In genomic region chr1:171346095-171346450, GRCm38 (mm10) we compare ENCODE assay signal across 8 mouse cellular contexts. TPM values are rescaled to one million over a fixed set of nuclear protein-coding genes. Genes with fewer than 3 reads are reported as not detected.
DNase-seq lines count a peak whose midpoint lies in the region; ATAC-seq and TF ChIP-seq lines count a peak whose summit lies in the region.

No protein-coding gene starts in this region.

- H3K36me3 ChIP-seq in heart, embryonic 13.5 days = peaks cover 38% of the 10 kb centered on the region
- peaks cover 6 to 20% of the 10 kb centered on the region in 2 experiments for H3K36me3 ChIP-seq in MEL (ENCODE audit: control insufficient read depth in 1 of 2, insufficient read depth in 2 of 2, low read length in 2 of 2)
- H3K36me3 ChIP-seq in liver, embryonic 15.5 days (replicated peaks) = peaks cover 26% of the 10 kb centered on the region

- peaks cover 55% of the 10 kb centered on the region for H3K79me2 ChIP-seq in MEL (ENCODE audit: control insufficient read depth, insufficient read depth, low read length, poor library complexity)

- H3K9me3 ChIP-seq in heart, embryonic 13.5 days = peaks cover 6% of the 10 kb centered on the region; the same call in 1 of the 2 replicates
- no peaks in the 10 kb centered on the region for H3K9me3 ChIP-seq in MEL (replicated peaks; ENCODE audit: insufficient read depth, low read length)
- H3K9me3 ChIP-seq in liver, embryonic 15.5 days (replicated peaks) = no peaks in the 10 kb centered on the region

- H3K4me1 ChIP-seq in heart, embryonic 13.5 days = peaks cover 35% of the 10 kb centered on the region
- peaks cover 6 to 15% of the 10 kb centered on the region in 2 experiments; a peak in 3 of 4 replicates for H3K4me1 ChIP-seq in MEL (ENCODE audit: control insufficient read depth in 1 of 2, insufficient read depth in 2 of 2, low read length in 2 of 2)
- peaks cover 32% of the 10 kb centered on the region for H3K4me1 ChIP-seq in liver, embryonic 15.5 days (replicated peaks)

- no peak for DNase-seq in heart, postnatal 14 days
- peak; percentile 57 for DNase-seq in MEL (ENCODE audit: low read depth, low spot score)
- peak; percentile 23 for DNase-seq in yolk sac, embryonic 10.5 days (ENCODE audit: low spot score)
- no peak for DNase-seq in frontal cortex, postnatal 10 days (ENCODE audit: low spot score in 2 of 2)
- no peak for DNase-seq in gastrocnemius, adult 18-20 months (ENCODE audit: low spot score)

- ATAC-seq in heart, embryonic 13.5 days (ENCODE audit: extremely low read depth, insufficient number of reproducible peaks, low FRiP score, low TSS enrichment) = no peak
- peak; percentile 23 for ATAC-seq in granulocyte monocyte progenitor cell, adult 5-6 weeks (replicated peaks; ENCODE audit: poor library complexity, severe bottlenecking)
- peak; percentile 34; the same call in 1 of the 2 replicates for ATAC-seq in liver, embryonic 15.5 days (ENCODE audit: insufficient read depth)

- no peak for TF ChIP-seq RAD21 in MEL (IDR thresholded peaks at IDR 0.05; ENCODE audit: low read depth, low read length)

- H3K4me3 ChIP-seq in heart, embryonic 13.5 days = peak overlapping the region; percentile 95
- peak overlapping the region; percentile 89 to 99 for H3K4me3 ChIP-seq in MEL (ENCODE audit: control insufficient read depth in 1 of 2, insufficient read depth in 1 of 2, low read depth in 2 of 2, low read length in 2 of 2)
- H3K4me3 ChIP-seq in liver, embryonic 15.5 days (replicated peaks) = peak overlapping the region; percentile 90

- intact Hi-C loops in heart, postnatal 14 days (cut with DNase I) = loop anchor here (2.0 kb wide), 1 partner anchor 17 kb away; the partner anchor contains the start of gene Dedd

- no peaks in the 10 kb centered on the region for H3K27me3 ChIP-seq in heart, embryonic 13.5 days (replicated peaks)
- no peaks in the 10 kb centered on the region for H3K27me3 ChIP-seq in MEL (ENCODE audit: control insufficient read depth in 1 of 2, insufficient read depth in 2 of 2, low read length in 2 of 2)
- no peaks in the 10 kb centered on the region for H3K27me3 ChIP-seq in liver, embryonic 15.5 days

- peak overlapping the region; percentile 88 for H3K4me2 ChIP-seq in heart, embryonic 13.5 days
- peak overlapping the region; percentile 84 for H3K4me2 ChIP-seq in liver, embryonic 15.5 days

- no peak for TF ChIP-seq CTCF in MEL (IDR thresholded peaks at IDR 0.05 in 2 of 3, conservative IDR thresholded peaks at IDR 0.05 in 1 of 3; ENCODE audit: control insufficient read depth in 1 of 3, insufficient read depth in 1 of 3, low read depth in 2 of 3, low read length in 3 of 3, poor library complexity in 1 of 3, severe bottlenecking in 1 of 3)

- H3K27ac ChIP-seq in heart, embryonic 13.5 days (replicated peaks) = peak overlapping the region; percentile 80
- H3K27ac ChIP-seq in MEL (ENCODE audit: control insufficient read depth, low read depth, low read length) = peak overlapping the region; percentile 62
- peak overlapping the region; percentile 77 for H3K27ac ChIP-seq in liver, embryonic 15.5 days (replicated peaks)

- TF ChIP-seq POLR2A in MEL (IDR thresholded peaks at IDR 0.05; ENCODE audit: control insufficient read depth in 1 of 2, insufficient read depth in 1 of 2, low read depth in 1 of 2, low read length in 2 of 2, poor library complexity in 1 of 2) = no peak

- no peak for TF ChIP-seq EP300 in MEL (IDR thresholded peaks at IDR 0.05; ENCODE audit: low read depth in 1 of 2, low read length in 2 of 2)

- 1% methylated on average over 14 of the region's 14 CpGs for WGBS in heart, embryonic 13.5 days
- 0% methylated on average over 14 of the region's 14 CpGs for WGBS in liver, embryonic 15.5 days (ENCODE audit: insufficient replicate concordance)

- peak overlapping the region; percentile 95 for H3K9ac ChIP-seq in heart, embryonic 13.5 days
- peak overlapping the region; percentile 96 for H3K9ac ChIP-seq in MEL (ENCODE audit: control insufficient read depth, low read depth, low read length, poor library complexity, severe bottlenecking)
- H3K9ac ChIP-seq in liver, embryonic 15.5 days = peak overlapping the region; percentile 79

TF ChIP-seq in MEL, 35 proteins besides CTCF, POLR2A, EP300 and RAD21:
- TF ChIP-seq ZNF384 (IDR thresholded peaks at IDR 0.05; ENCODE audit: low read depth, low read length) (no peak), MYC (IDR thresholded peaks at IDR 0.05; ENCODE audit: low read depth, low read length) (peak; percentile 73), USF1 (IDR thresholded peaks at IDR 0.05; ENCODE audit: low read depth, low read length) (peak; percentile 89), MXI1 (IDR thresholded peaks at IDR 0.05; ENCODE audit: low read depth, low read length) (peak; percentile 80), MAX (IDR thresholded peaks at IDR 0.05; ENCODE audit: low read length) (peak; percentile 91), TCF12 (IDR thresholded peaks at IDR 0.05; ENCODE audit: low read depth, low read length) (no peak), ELF1 (IDR thresholded peaks at IDR 0.05; ENCODE audit: low read depth, low read length) (no peak), USF2 (IDR thresholded peaks at IDR 0.05; ENCODE audit: borderline replicate concordance in 1 of 2, insufficient read depth in 1 of 2, low read depth in 1 of 2, low read length in 2 of 2) (peak in 1 of 2 experiments; percentile 57; a peak in 2 of 4 replicates), NRF1 (IDR thresholded peaks at IDR 0.05; ENCODE audit: insufficient read depth, low read depth, low read length, poor library complexity, severe bottlenecking) (no peak), NELFE (IDR thresholded peaks at IDR 0.05; ENCODE audit: low read depth, low read length) (no peak)

RNA-seq across cellular contexts. Expression of gene Pfdn2, which starts 0.6 kb away (rescaled TPM):
- polyA plus RNA-seq in heart, embryonic 13.5 days (2015; fragmentation: Nextera tagmentation; extraction: Ambion mirVana) = 85.4 and 97.8 TPM in 2 replicates
- 10 to 100 TPM; 63.7 to 74.3 TPM for total RNA-seq in heart, postnatal 14 days (2021)
- 33.8 and 36.2 TPM in 2 replicates for total RNA-seq in MEL (2012; rRNA removed)
- polyA plus RNA-seq in MEL (2012; ENCODE audit: insufficient read depth in 1 of 2, insufficient read length in 2 of 2, low read depth in 1 of 2, low replicate concordance in 2 of 2, missing spikeins in 1 of 2) = 100 to 1,000 TPM in 1 of 2 experiments, not detected in 1; 329 TPM
- total RNA-seq in granulocyte monocyte progenitor cell, adult 5-6 weeks (2014; fragmentation: Nextera tagmentation) = 35.6 and 62.6 TPM in 2 replicates
- 15.2 and 28.0 TPM in 2 replicates for total RNA-seq in granulocyte monocyte progenitor cell, adult 5-6 weeks (2017)
- 32.8 and 37.5 TPM in 2 replicates for polyA plus RNA-seq in liver, embryonic 15.5 days (2015; fragmentation: Nextera tagmentation; extraction: Ambion mirVana)
- total RNA-seq in gastrocnemius, adult 18-20 months (2021) = 100 to 1,000 TPM; 110 to 128 TPM

RNA-seq across cellular contexts. Expression of gene Nit1, which starts 0.6 kb away (rescaled TPM):
- polyA plus RNA-seq in heart, embryonic 13.5 days (2015; fragmentation: Nextera tagmentation; extraction: Ambion mirVana) = 34.8 and 36.9 TPM in 2 replicates
- 10 to 100 TPM; 20.0 to 24.6 TPM for total RNA-seq in heart, postnatal 14 days (2021)
- 17.9 and 20.0 TPM in 2 replicates for total RNA-seq in MEL (2012; rRNA removed)
- 10 to 100 TPM in 1 of 2 experiments, not detected in 1; 26.3 TPM for polyA plus RNA-seq in MEL (2012; ENCODE audit: insufficient read depth in 1 of 2, insufficient read length in 2 of 2, low read depth in 1 of 2, low replicate concordance in 2 of 2, missing spikeins in 1 of 2)
- 28.1 and 30.3 TPM in 2 replicates for total RNA-seq in granulocyte monocyte progenitor cell, adult 5-6 weeks (2014; fragmentation: Nextera tagmentation)
- total RNA-seq in granulocyte monocyte progenitor cell, adult 5-6 weeks (2017) = 24.6 and 33.8 TPM in 2 replicates
- polyA plus RNA-seq in liver, embryonic 15.5 days (2015; fragmentation: Nextera tagmentation; extraction: Ambion mirVana) = 33.1 and 39.1 TPM in 2 replicates
- total RNA-seq in gastrocnemius, adult 18-20 months (2021) = 10 to 100 TPM; 26.0 to 28.9 TPM

RNA-seq across cellular contexts. Expression of gene Klhdc9, which starts 14.5 kb away (rescaled TPM):
- 0.65 and 0.76 TPM in 2 replicates for polyA plus RNA-seq in heart, embryonic 13.5 days (2015; fragmentation: Nextera tagmentation; extraction: Ambion mirVana)
- under 1 TPM in 1 of 2 experiments, not detected in 1; 0.17 TPM for total RNA-seq in heart, postnatal 14 days (2021)
- total RNA-seq in MEL (2012; rRNA removed) = 0.08 and 0.10 TPM in 2 replicates
- not detected for polyA plus RNA-seq in MEL (2012; ENCODE audit: insufficient read depth in 1 of 2, insufficient read length in 2 of 2, low read depth in 1 of 2, low replicate concordance in 2 of 2, missing spikeins in 1 of 2)
- not detected in 2 replicates for total RNA-seq in granulocyte monocyte progenitor cell, adult 5-6 weeks (2014; fragmentation: Nextera tagmentation)
- total RNA-seq in granulocyte monocyte progenitor cell, adult 5-6 weeks (2017) = 0.52 and 0.77 TPM in 2 replicates
- polyA plus RNA-seq in liver, embryonic 15.5 days (2015; fragmentation: Nextera tagmentation; extraction: Ambion mirVana) = 0.21 and 0.33 TPM in 2 replicates
- not detected for total RNA-seq in gastrocnemius, adult 18-20 months (2021)

RNA-seq across cellular contexts. Expression of gene Dedd, which starts 17.1 kb away (rescaled TPM):
- polyA plus RNA-seq in heart, embryonic 13.5 days (2015; fragmentation: Nextera tagmentation; extraction: Ambion mirVana) = 34.6 and 37.6 TPM in 2 replicates
- total RNA-seq in heart, postnatal 14 days (2021) = 10 to 100 TPM; 24.4 to 25.9 TPM
- 24.9 and 28.7 TPM in 2 replicates for total RNA-seq in MEL (2012; rRNA removed)
- polyA plus RNA-seq in MEL (2012; ENCODE audit: insufficient read depth in 1 of 2, insufficient read length in 2 of 2, low read depth in 1 of 2, low replicate concordance in 2 of 2, missing spikeins in 1 of 2) = 10 to 100 TPM in 1 of 2 experiments, not detected in 1; 44.9 TPM
- 16.4 and 17.1 TPM in 2 replicates for total RNA-seq in granulocyte monocyte progenitor cell, adult 5-6 weeks (2014; fragmentation: Nextera tagmentation)
- total RNA-seq in granulocyte monocyte progenitor cell, adult 5-6 weeks (2017) = 12.9 and 16.8 TPM in 2 replicates
- polyA plus RNA-seq in liver, embryonic 15.5 days (2015; fragmentation: Nextera tagmentation; extraction: Ambion mirVana) = 18.6 and 20.1 TPM in 2 replicates
- total RNA-seq in gastrocnemius, adult 18-20 months (2021) = 10 to 100 TPM; 28.1 to 35.8 TPM

RNA-seq across cellular contexts. Expression of gene Nectin4, which starts 23.8 kb away (rescaled TPM):
- 0.23 and 0.27 TPM in 2 replicates for polyA plus RNA-seq in heart, embryonic 13.5 days (2015; fragmentation: Nextera tagmentation; extraction: Ambion mirVana)
- under 1 TPM; 0.14 to 0.15 TPM for total RNA-seq in heart, postnatal 14 days (2021)
- total RNA-seq in MEL (2012; rRNA removed) = 0.04 TPM in 1 of 2 replicates, not detected in the other
- polyA plus RNA-seq in MEL (2012; ENCODE audit: insufficient read depth in 1 of 2, insufficient read length in 2 of 2, low read depth in 1 of 2, low replicate concordance in 2 of 2, missing spikeins in 1 of 2) = under 1 TPM in 1 of 2 experiments, not detected in 1; 0.15 TPM
- 1.5 and 2.4 TPM in 2 replicates for total RNA-seq in granulocyte monocyte progenitor cell, adult 5-6 weeks (2014; fragmentation: Nextera tagmentation)
- total RNA-seq in granulocyte monocyte progenitor cell, adult 5-6 weeks (2017) = 0.99 and 1.6 TPM in 2 replicates
- polyA plus RNA-seq in liver, embryonic 15.5 days (2015; fragmentation: Nextera tagmentation; extraction: Ambion mirVana) = 0.07 and 0.18 TPM in 2 replicates
- total RNA-seq in gastrocnemius, adult 18-20 months (2021) = not detected

Comparison
In these comparisons a context has a peak if more than half of its experiments do, and no peak if none do; other contexts are left out.
1. DNase-seq: peak in MEL (single experiment) and yolk sac, embryonic 10.5 days (single experiment); none in heart, postnatal 14 days (0 of 2), frontal cortex, postnatal 10 days (0 of 2) and gastrocnemius, adult 18-20 months (single experiment).
2. Peak in every context shown above with its lines, with median percentiles within 50 percentile points of each other: H3K27ac ChIP-seq, H3K4me3 ChIP-seq and H3K9ac ChIP-seq.